Mouse (Mus musculus) colon, adult 2 months (tissue): Measurements from ENCODE around the gene Abcb1b. TPM values are rescaled to one million over a fixed set of nuclear protein-coding genes. Genes with fewer than 3 reads are reported as not detected.

ENCODE experiments used
- polyA plus RNA-seq: library from polyadenylated mRNA; depleted of rRNA; stranded (reverse); fragments of >200 nt; gene quantifications from 2 replicates; pipeline ENCODE4 v1.2.3, GENCODE M21; 2012; rRNA removed

Gene Abcb1b
- polyA plus RNA-seq, result 0.75 and 0.90 TPM in 2 replicates

GRCm38 (mm10) chr5:8797987-8798751, at the start of gene Abcb1b:
Gene Abcb1b, plus strand, starts transcription at chr5:8798147.

GRCm38 (mm10) chr5:8893300-8894103, 95.6 kb downstream of the Abcb1b start, which contains the start of gene Abcb4:
Gene Abcb4, plus strand, starts transcription at chr5:8893717.

Other genes starting within 250 kb of the Abcb1b start
- gene Rundc3b, start 175.2 kb upstream of the Abcb1b start, polyA plus RNA-seq, result 3.8 and 4.2 TPM in 2 replicates
- gene Abcb1a, start 138.1 kb upstream of the Abcb1b start, polyA plus RNA-seq, result 87.4 and 99.8 TPM in 2 replicates
- 0.27 TPM in 2 replicates for gene Abcb4, start 95.6 kb downstream of the Abcb1b start, polyA plus RNA-seq
- 3.6 and 4.2 TPM in 2 replicates for gene Crot, start 199.2 kb downstream of the Abcb1b start, polyA plus RNA-seq